Mouse (Mus musculus) regulatory T cell (primary cell): ENCODE data around the gene Btbd3.

Source experiments
- in situ Hi-C: fragments of 300-600 bp; cut with MboI, MseI; formaldehyde crosslinking; loops from one replicate; pipeline ENCODE4 v1.15.1; 2025; ENCODE audit warnings: high pct_unique_total_duplicates

Gene Btbd3

GRCm38 (mm10) chr2:138378855-138379254 is 122.5 kb downstream of the Btbd3 start:
- in situ Hi-C loops, result no loop called here

GRCm38 (mm10) chr2:138384762-138385161 is 128.4 kb downstream of the Btbd3 start:
- in situ Hi-C loops, result no loop called here

- in situ Hi-C loops, result no loop called here
These were observed 132.2 kb downstream of the Btbd3 start for GRCm38 (mm10) chr2:138388591-138388990.

GRCm38 (mm10) chr2:138403046-138403445 is 146.7 kb downstream of the Btbd3 start:
- in situ Hi-C loops, result no loop called here

- in situ Hi-C loops, result no loop called here
These were observed 149.6 kb downstream of the Btbd3 start for GRCm38 (mm10) chr2:138405753-138406528.

- in situ Hi-C loops, result no loop called here
These were observed 150.3 kb downstream of the Btbd3 start for GRCm38 (mm10) chr2:138406703-138407102.

GRCm38 (mm10) chr2:138412537-138412936 is 156.2 kb downstream of the Btbd3 start:
- in situ Hi-C loops, result no loop called here

- in situ Hi-C loops, result no loop called here
These were observed 166.0 kb downstream of the Btbd3 start for GRCm38 (mm10) chr2:138422321-138422720.

- in situ Hi-C loops, result no loop called here
These were observed 175.6 kb downstream of the Btbd3 start for GRCm38 (mm10) chr2:138431991-138432390.

- in situ Hi-C loops, result no loop called here
These were observed 190.1 kb downstream of the Btbd3 start for GRCm38 (mm10) chr2:138446466-138446865.

- in situ Hi-C loops, result no loop called here
These were observed 190.6 kb downstream of the Btbd3 start for GRCm38 (mm10) chr2:138446943-138447342.

GRCm38 (mm10) chr2:138447681-138448080 is 191.3 kb downstream of the Btbd3 start:
- in situ Hi-C loops, result no loop called here

GRCm38 (mm10) chr2:138468046-138468572 is 211.7 kb downstream of the Btbd3 start:
- in situ Hi-C loops, result no loop called here

- in situ Hi-C loops, result no loop called here
These were observed 217.0 kb downstream of the Btbd3 start for GRCm38 (mm10) chr2:138473407-138473806.

GRCm38 (mm10) chr2:138476486-138476885 is 220.1 kb downstream of the Btbd3 start:
- in situ Hi-C loops, result no loop called here

GRCm38 (mm10) chr2:138477278-138477677 is 220.9 kb downstream of the Btbd3 start:
- in situ Hi-C loops, result no loop called here

GRCm38 (mm10) chr2:138482541-138482940 is 226.2 kb downstream of the Btbd3 start:
- in situ Hi-C loops, result no loop called here

GRCm38 (mm10) chr2:138484871-138485270 is 228.5 kb downstream of the Btbd3 start:
- in situ Hi-C loops, result no loop called here

- in situ Hi-C loops, result no loop called here
These were observed 234.5 kb downstream of the Btbd3 start for GRCm38 (mm10) chr2:138490688-138491405.

- in situ Hi-C loops, result no loop called here
These were observed 235.8 kb downstream of the Btbd3 start for GRCm38 (mm10) chr2:138492176-138492575.

- in situ Hi-C loops, result no loop called here
These were observed 247.6 kb downstream of the Btbd3 start for GRCm38 (mm10) chr2:138503866-138504380.

- in situ Hi-C loops, result no loop called here
These were observed 259.2 kb downstream of the Btbd3 start for GRCm38 (mm10) chr2:138515531-138515930.
